Mouse (Mus musculus): ENCODE data around the gene Skap1.

DNA sequence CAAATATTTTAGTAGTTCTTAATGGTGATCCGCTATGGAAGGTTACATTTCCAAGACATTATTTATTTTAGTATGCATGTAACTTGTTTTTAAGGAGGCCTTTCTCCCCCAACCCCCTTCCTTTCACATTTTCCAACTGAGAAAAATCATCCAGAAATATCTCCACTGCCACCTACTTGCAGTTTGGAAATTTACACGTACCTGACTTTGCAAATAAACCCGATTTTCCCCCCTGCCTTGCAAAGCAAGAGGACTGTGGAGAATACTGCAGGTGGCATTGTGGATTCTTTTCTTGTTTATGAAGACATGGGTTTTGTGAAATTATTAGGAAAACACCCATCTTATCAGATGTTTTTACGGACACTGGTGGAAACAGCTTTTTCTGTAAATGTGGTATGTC, 160.0 kb downstream of the Skap1 start:
- TF ChIP-seq CTCF (conservative IDR thresholded peaks at IDR 0.05; ENCODE audit: low read length): no peak
- no peak for TF ChIP-seq NANOG (IDR thresholded peaks at IDR 0.05; ENCODE audit: borderline replicate concordance, low read length)
- TF ChIP-seq POU5F1 (IDR thresholded peaks at IDR 0.05; ENCODE audit: borderline replicate concordance, low read length): no peak

All from E14TG2a.4 (cell line).